Mouse (Mus musculus): ENCODE measurements around the gene Ube3b. TPM values are rescaled to one million over a fixed set of nuclear protein-coding genes. Genes with fewer than 3 reads are reported as not detected.

Ube3b gene
- total and polyA plus RNA-seq, 3 experiments: 11.7 to 29.8 (median 22.1) TPM

GRCm38 (mm10) chr5:114444368-114444692 is 63.9 kb downstream of the Ube3b start:
- Histone ChIP-seq H3K9ac (ENCODE audit: insufficient read depth, low read depth) (peak overlapping the region; percentile 72), H3K36me3 (replicated peaks in 1 of 2; ENCODE audit: control insufficient read depth in 1 of 2, insufficient read depth in 1 of 2, low read length in 1 of 2) (peaks cover 0 to 41% of the 10 kb centered on the region in 2 experiments), H3K27me3 (replicated peaks) (no peaks in the 10 kb centered on the region), H3K27ac (ENCODE audit: insufficient read depth, low read depth) (no peak overlapping the region), H3K9me3 (replicated peaks; ENCODE audit: low read length) (no peaks in the 10 kb centered on the region), H3K79me2 (replicated peaks; ENCODE audit: control insufficient read depth, extremely low read depth, insufficient read depth, poor library complexity, severe bottlenecking) (no peaks in the 10 kb centered on the region), H3K4me3 (replicated peaks in 1 of 3; ENCODE audit: low read depth in 2 of 3, low read length in 2 of 3, poor library complexity in 1 of 3) (peak overlapping the region; percentile 78 to 83 (median 79)), H3K4me2 (ENCODE audit: insufficient read depth, low read depth, poor library complexity, severe bottlenecking) (peak overlapping the region; percentile 62), H3K4me1 (ENCODE audit: control insufficient read depth in 1 of 2, insufficient read depth in 2 of 2) (peaks cover 5 to 30% of the 10 kb centered on the region in 2 experiments)
- no peak for DNase-seq (ENCODE audit: extremely low read depth)
- in situ Hi-C loops (cut with MboI; ENCODE audit: low pct_ligation_motif_present, low pct_unique_long_range_greater_than_20kb, low sequenced_read_pairs) (no loop called here), dilution Hi-C loops (cut with MboI; ENCODE audit: extremely low pct_ligation_motif_present, extremely low pct_unique_long_range_greater_than_20kb, low sequenced_read_pairs) (no loop called here)
- TF ChIP-seq SIN3A (IDR thresholded peaks at IDR 0.05; ENCODE audit: low read length) (peak; percentile 42; the same call in 1 of the 2 replicates), RAD21 (IDR thresholded peaks at IDR 0.05; ENCODE audit: low read depth, low read length) (no peak), MAX (IDR thresholded peaks at IDR 0.05; ENCODE audit: low read length) (0 out of 2 replicates have a peak, but pooled peaks have one; percentile 11)

- no peak overlapping the region for H3K4me3 ChIP-seq (replicated peaks in 1 of 3; ENCODE audit: low read depth in 2 of 3, low read length in 2 of 3, poor library complexity in 1 of 3)
- H3K79me2 ChIP-seq (replicated peaks; ENCODE audit: control insufficient read depth, extremely low read depth, insufficient read depth, poor library complexity, severe bottlenecking): no peaks in the 10 kb centered on the region
- H3K4me2 ChIP-seq (ENCODE audit: insufficient read depth, low read depth, poor library complexity, severe bottlenecking): no peak overlapping the region
- H3K36me3 ChIP-seq (replicated peaks in 1 of 2; ENCODE audit: control insufficient read depth in 1 of 2, insufficient read depth in 1 of 2, low read length in 1 of 2): peaks cover 4 to 75% of the 10 kb centered on the region in 2 experiments
- H3K9ac ChIP-seq (ENCODE audit: insufficient read depth, low read depth): no peak overlapping the region
- peaks cover 0 to 34% of the 10 kb centered on the region in 2 experiments; a peak in 2 of 4 replicates for H3K4me1 ChIP-seq (ENCODE audit: control insufficient read depth in 1 of 2, insufficient read depth in 2 of 2)
- no peak for DNase-seq (ENCODE audit: extremely low read depth)
- in situ Hi-C loops (cut with MboI; ENCODE audit: low pct_ligation_motif_present, low pct_unique_long_range_greater_than_20kb, low sequenced_read_pairs) (no loop called here), dilution Hi-C loops (cut with MboI; ENCODE audit: extremely low pct_ligation_motif_present, extremely low pct_unique_long_range_greater_than_20kb, low sequenced_read_pairs) (no loop called here)
- H3K27me3 ChIP-seq (replicated peaks): no peaks in the 10 kb centered on the region
- H3K9me3 ChIP-seq (replicated peaks; ENCODE audit: low read length): no peaks in the 10 kb centered on the region
- H3K27ac ChIP-seq (ENCODE audit: insufficient read depth, low read depth): no peak overlapping the region
- no peak for TF ChIP-seq TCF12 (IDR thresholded peaks at IDR 0.05; ENCODE audit: low read depth, low read length)
- TF ChIP-seq POLR2A (IDR thresholded peaks at IDR 0.05; ENCODE audit: low read depth, low read length): no peak
- no peak for TF ChIP-seq USF1 (IDR thresholded peaks at IDR 0.05; ENCODE audit: low read depth, low read length)
- TF ChIP-seq HCFC1 (IDR thresholded peaks at IDR 0.05; ENCODE audit: low read depth, low read length): no peak
- TF ChIP-seq ETS1 (conservative IDR thresholded peaks at IDR 0.05; ENCODE audit: low read depth, low read length): no peak
- no peak for TF ChIP-seq ZNF384 (IDR thresholded peaks at IDR 0.05; ENCODE audit: low read depth, low read length)
- TF ChIP-seq PAX5 (IDR thresholded peaks at IDR 0.05; ENCODE audit: low read length): no peak
- no peak for TF ChIP-seq CHD2 (IDR thresholded peaks at IDR 0.05; ENCODE audit: low read length)
- TF ChIP-seq UBTF (IDR thresholded peaks at IDR 0.05; ENCODE audit: low read depth, low read length): no peak
- TF ChIP-seq NELFE (IDR thresholded peaks at IDR 0.05; ENCODE audit: low read depth, low read length): no peak
- TF ChIP-seq GABPA (IDR thresholded peaks at IDR 0.05; ENCODE audit: insufficient replicate concordance, low read depth, low read length): no peak
- TF ChIP-seq SMC3 (IDR thresholded peaks at IDR 0.05; ENCODE audit: low read depth, low read length): no peak
- no peak for TF ChIP-seq USF2 (conservative IDR thresholded peaks at IDR 0.05; ENCODE audit: low read depth, low read length)
- no peak for TF ChIP-seq IRF4 (IDR thresholded peaks at IDR 0.05; ENCODE audit: low read depth, low read length)
- TF ChIP-seq POLR2AphosphoS2 (IDR thresholded peaks at IDR 0.05; ENCODE audit: low read depth, low read length): no peak
- no peak for TF ChIP-seq MAX (IDR thresholded peaks at IDR 0.05; ENCODE audit: low read length)
- no peak for TF ChIP-seq SIN3A (IDR thresholded peaks at IDR 0.05; ENCODE audit: low read length)
These were observed 68.6 kb downstream of the Ube3b start for GRCm38 (mm10) chr5:114449011-114449410.

All from CH12.LX (cell line).